Mouse (Mus musculus): ENCODE results near the gene Acss2. TPM values are rescaled to one million over a fixed set of nuclear protein-coding genes. Genes with fewer than 3 reads are reported as not detected.
A peak's percentile ranks its signal among the peaks of the same experiment; 100 is the strongest.

Acss2 gene
- total RNA-seq (2014; fragmentation: Nextera tagmentation) (33.7 and 36.7 TPM in 2 replicates), total RNA-seq (2017) (27.4 and 37.7 TPM in 2 replicates)

GRCm38 (mm10) chr2:155517455-155518423, at the start of gene Acss2, which contains the start of gene Ggt7:
Gene Acss2 (plus strand): TSS chr2:155517948.
Gene Ggt7 (minus strand): TSS chr2:155518237.
- ATAC-seq (replicated peaks; ENCODE audit: low FRiP score, low TSS enrichment, poor library complexity, severe bottlenecking), result peak; percentile 95

- peak; percentile 20; the same call in 1 of the 2 replicates for ATAC-seq (replicated peaks; ENCODE audit: low FRiP score, low TSS enrichment, poor library complexity, severe bottlenecking)
These were observed 44.8 kb upstream of the Acss2 start for GRCm38 (mm10) chr2:155472671-155473569.

GRCm38 (mm10) chr2:155473570-155474088, 44.1 kb upstream of the Acss2 start, which contains the start of gene Ncoa6:
Gene Ncoa6 (minus strand): TSS chr2:155473894.
- peak; percentile 78 for ATAC-seq (replicated peaks; ENCODE audit: low FRiP score, low TSS enrichment, poor library complexity, severe bottlenecking)

DNA sequence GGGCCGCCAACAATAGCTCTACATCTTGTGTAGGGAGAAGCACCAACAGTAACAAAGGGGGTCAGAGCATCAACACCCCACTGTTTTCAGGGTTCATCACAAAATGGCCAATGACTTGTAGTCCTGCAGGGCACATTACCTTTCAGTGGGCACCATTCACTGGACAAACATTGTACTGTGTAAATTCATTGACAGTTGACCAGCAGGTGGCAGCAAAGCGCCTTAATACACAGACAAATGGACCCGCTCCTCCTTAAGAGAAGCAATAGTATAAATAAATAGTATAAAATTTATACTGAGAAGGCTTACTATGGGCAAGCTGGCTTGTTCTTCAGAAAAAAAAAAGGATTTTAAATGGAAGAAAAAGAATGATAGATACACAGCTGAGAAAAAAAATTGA, 35.7 kb upstream of the Acss2 start:
- ATAC-seq (replicated peaks; ENCODE audit: low FRiP score, low TSS enrichment, poor library complexity, severe bottlenecking), result peak; percentile 71; the same call in 1 of the 2 replicates

- no peak for ATAC-seq (replicated peaks; ENCODE audit: low FRiP score, low TSS enrichment, poor library complexity, severe bottlenecking)
These were observed 26.8 kb upstream of the Acss2 start for GRCm38 (mm10) chr2:155490998-155491397.

GRCm38 (mm10) chr2:155502596-155502995, 15.2 kb upstream of the Acss2 start:
- ATAC-seq (replicated peaks; ENCODE audit: low FRiP score, low TSS enrichment, poor library complexity, severe bottlenecking), result no peak

- ATAC-seq (replicated peaks; ENCODE audit: low FRiP score, low TSS enrichment, poor library complexity, severe bottlenecking), result no peak
These were observed 13.1 kb upstream of the Acss2 start for GRCm38 (mm10) chr2:155504440-155505355.

GRCm38 (mm10) chr2:155505811-155506210, 11.9 kb upstream of the Acss2 start:
- ATAC-seq (replicated peaks; ENCODE audit: low FRiP score, low TSS enrichment, poor library complexity, severe bottlenecking), result no peak

- no peak for ATAC-seq (replicated peaks; ENCODE audit: low FRiP score, low TSS enrichment, poor library complexity, severe bottlenecking)
These were observed 9.9 kb upstream of the Acss2 start for GRCm38 (mm10) chr2:155507721-155508470.

- ATAC-seq (replicated peaks; ENCODE audit: low FRiP score, low TSS enrichment, poor library complexity, severe bottlenecking), result peak; percentile 56
These were observed 5.3 kb upstream of the Acss2 start for GRCm38 (mm10) chr2:155512479-155512878.

GRCm38 (mm10) chr2:155513543-155513942, 4.2 kb upstream of the Acss2 start:
- ATAC-seq (replicated peaks; ENCODE audit: low FRiP score, low TSS enrichment, poor library complexity, severe bottlenecking), result no peak

- peak; percentile 18; the same call in 1 of the 2 replicates for ATAC-seq (replicated peaks; ENCODE audit: low FRiP score, low TSS enrichment, poor library complexity, severe bottlenecking)
These were observed 3.1 kb upstream of the Acss2 start for GRCm38 (mm10) chr2:155514666-155515065.

DNA sequence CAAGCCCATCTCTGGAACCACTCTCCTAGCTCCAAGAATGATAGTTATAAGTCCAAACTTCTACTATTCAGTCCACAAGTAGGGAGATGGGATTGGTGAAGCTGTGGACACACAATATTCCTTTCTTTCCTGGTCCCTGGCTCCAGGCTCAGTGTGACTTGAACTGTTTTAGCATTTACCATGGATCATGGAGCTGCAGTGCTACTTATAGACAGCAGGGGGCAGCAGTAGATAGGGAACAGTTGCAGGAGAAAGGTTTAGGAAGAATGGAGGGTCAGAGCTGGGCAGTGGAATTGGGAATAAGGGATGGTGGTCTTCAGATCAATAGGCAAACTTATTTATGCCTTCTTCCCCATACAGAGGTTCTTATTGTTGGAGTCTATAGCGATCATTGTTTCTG, 1.8 kb upstream of the Acss2 start:
- ATAC-seq (replicated peaks; ENCODE audit: low FRiP score, low TSS enrichment, poor library complexity, severe bottlenecking), result no peak

- no peak for ATAC-seq (replicated peaks; ENCODE audit: low FRiP score, low TSS enrichment, poor library complexity, severe bottlenecking)
These were observed 953 bp downstream of the Acss2 start for GRCm38 (mm10) chr2:155518531-155519270.

GRCm38 (mm10) chr2:155523706-155524105, 6.0 kb downstream of the Acss2 start:
- ATAC-seq (replicated peaks; ENCODE audit: low FRiP score, low TSS enrichment, poor library complexity, severe bottlenecking), result no peak

GRCm38 (mm10) chr2:155524378-155524777, 6.6 kb downstream of the Acss2 start:
- ATAC-seq (replicated peaks; ENCODE audit: low FRiP score, low TSS enrichment, poor library complexity, severe bottlenecking), result peak; percentile 25; the same call in 1 of the 2 replicates

DNA sequence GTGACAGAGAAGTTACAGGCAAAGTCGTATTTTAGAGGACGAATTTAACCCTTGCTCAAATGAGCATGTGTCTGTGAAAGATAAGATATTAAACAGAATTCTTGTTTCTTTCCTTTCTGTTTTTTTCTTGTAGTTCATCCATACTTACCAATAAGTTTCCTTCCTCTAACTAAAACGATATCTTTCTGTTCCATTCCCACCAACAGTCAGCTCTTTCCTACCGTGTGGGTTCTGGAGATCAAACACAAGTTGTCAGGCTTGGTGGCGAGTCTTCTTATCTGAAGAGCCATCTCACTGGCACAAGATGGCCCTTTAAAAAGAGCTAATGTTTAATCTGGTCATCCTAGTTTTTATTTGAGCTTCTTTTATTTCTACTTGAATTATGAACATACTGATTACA, 9.6 kb downstream of the Acss2 start:
- ATAC-seq (replicated peaks; ENCODE audit: low FRiP score, low TSS enrichment, poor library complexity, severe bottlenecking), result peak; percentile 61

All from megakaryocyte-erythroid progenitor cell, adult 5-6 weeks (primary cell).